Mouse (Mus musculus) embryonic facial prominence, embryonic 14.5 days (tissue): Measurements from ENCODE around the gene Hnrnpa3. TPM values are rescaled to one million over a fixed set of nuclear protein-coding genes. Genes with fewer than 3 reads are reported as not detected.

Source experiments
- ATAC-seq: fragments of 200-750 bp; cut with Nextera tagmentation; 2 replicates; pipeline ENCODE4 v1.8.0; 2017; ENCODE audit warnings: low read depth, moderate number of reproducible peaks, moderate TSS enrichment
- DNase-seq: peaks from one replicate; pipeline ENCODE4 v3.0.0-alpha.2; 2015; ENCODE audit warnings: low spot score
- H3K27ac ChIP-seq: fragments of 300-500 bp; sonication (generic); replicated peaks from 2 replicates; pipeline ENCODE4 v1.5.1; 2014; ENCODE audit warnings: low read depth, mild to moderate bottlenecking, low read length, moderate library complexity
- H3K27me3 ChIP-seq: fragments of 300-500 bp; sonication (generic); replicated peaks from 2 replicates; pipeline ENCODE4 v1.6.1; 2014; ENCODE audit warnings: low read length; ENCODE audit not compliant: control insufficient read depth, insufficient read depth
- H3K36me3 ChIP-seq: fragments of 300-500 bp; sonication (generic); 2 replicates; pipeline ENCODE4 v1.6.1; 2014; ENCODE audit warnings: low read length, mixed read lengths; ENCODE audit not compliant: control insufficient read depth, insufficient read depth
- H3K4me1 ChIP-seq: fragments of 300-500 bp; sonication (generic); 2 replicates; pipeline ENCODE4 v1.6.1; 2014; ENCODE audit warnings: antibody characterized with exemption, low read length; ENCODE audit not compliant: control insufficient read depth, insufficient read depth
- H3K4me2 ChIP-seq: fragments of 300-500 bp; sonication (generic); 2 replicates; pipeline ENCODE4 v1.6.1; 2014; ENCODE audit warnings: low read depth, mild to moderate bottlenecking, low read length, moderate library complexity, mixed read lengths
- H3K4me3 ChIP-seq: fragments of 300-500 bp; sonication (generic); 2 replicates; pipeline ENCODE4 v1.5.1; 2014; ENCODE audit warnings: low read depth, mild to moderate bottlenecking, low read length
- H3K9ac ChIP-seq: fragments of 300-500 bp; sonication (generic); 2 replicates; pipeline ENCODE4 v1.6.1; 2014; ENCODE audit warnings: low read depth, mild to moderate bottlenecking, low read length, moderate library complexity, mixed read lengths
- H3K9me3 ChIP-seq: fragments of 300-500 bp; sonication (generic); 2 replicates; pipeline ENCODE4 v1.6.1; 2016; ENCODE audit warnings: low read length; ENCODE audit not compliant: control insufficient read depth
- WGBS: fragments of 180-500 bp; shearing (Covaris S2); extraction: QIAGEN DNeasy Blood & Tissue Kit; methylation state at CpG from one replicate; pipeline ENCODE4 v1.1.7; 2014; 5-methylcytosine and 5-hydroxymethylcytosine counted together
- polyA plus RNA-seq: library from polyadenylated mRNA; unstranded; fragments of >200 nt; fragmentation: Nextera tagmentation; extraction: Ambion mirVana; gene quantifications from 2 replicates; pipeline ENCODE4 v1.2.1, GENCODE M21; 2014

Gene Hnrnpa3
- polyA plus RNA-seq, 1 experiment from 2014 or later = 211 TPM

DNA sequence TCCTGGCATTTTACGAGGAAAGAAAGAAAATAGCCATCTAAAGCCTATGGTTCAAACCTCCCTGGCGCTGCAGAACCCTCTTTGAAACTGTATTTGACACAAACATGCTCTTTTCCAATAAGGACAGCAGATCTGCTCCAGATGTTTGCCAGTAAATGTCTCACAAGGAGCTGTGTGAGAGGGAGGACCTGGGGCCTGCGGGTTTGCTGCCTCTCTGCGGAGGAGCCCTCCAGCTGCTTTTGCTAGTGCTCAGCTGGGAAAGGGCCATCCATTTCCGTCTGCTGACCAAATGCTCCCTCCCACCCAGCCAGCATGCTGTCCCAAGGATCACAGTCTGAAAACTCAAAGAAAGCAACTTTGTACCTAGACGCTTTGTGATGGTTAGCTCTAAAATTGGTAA is 40.3 kb upstream of the Hnrnpa3 start:
- ATAC-seq = no peak
- H3K36me3 ChIP-seq = no peaks in the 10 kb centered on the region
- peak; percentile 63 for DNase-seq

DNA sequence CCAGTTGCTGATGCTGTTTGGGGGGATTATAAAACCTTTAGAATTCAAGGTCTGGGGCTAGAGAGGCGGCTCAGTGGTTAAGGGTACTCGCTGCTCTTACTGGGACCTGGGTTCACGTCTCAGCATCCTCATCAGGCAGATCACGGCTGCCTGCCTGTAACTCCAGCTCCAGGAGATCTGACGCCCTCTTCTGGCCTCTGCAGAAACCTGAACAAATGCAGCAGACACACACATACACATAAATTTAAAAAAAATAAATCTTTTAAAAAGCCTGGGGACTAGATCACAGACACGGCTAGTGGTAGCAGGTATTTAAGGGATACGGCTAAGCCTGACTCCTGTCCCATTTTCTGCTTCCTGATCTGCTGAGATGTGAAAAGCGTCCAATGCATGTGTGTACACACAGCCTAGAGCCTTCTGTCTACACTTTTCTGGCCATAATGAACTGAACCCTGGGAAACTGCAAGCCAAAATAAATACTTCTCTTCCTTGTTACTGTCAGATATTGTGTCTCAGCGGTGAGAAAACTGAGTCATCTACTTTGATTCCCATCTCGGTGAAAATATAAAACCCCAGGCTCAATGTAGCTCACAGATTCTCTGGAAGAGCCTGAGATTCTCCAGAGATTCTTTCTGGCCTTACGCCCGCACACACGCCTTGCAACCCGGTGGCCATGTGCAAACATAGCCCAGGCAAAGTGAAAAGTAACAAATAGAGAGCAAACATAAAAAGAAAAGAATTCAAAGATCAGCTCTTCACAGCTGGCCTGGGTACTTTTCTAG is 37.0 kb upstream of the Hnrnpa3 start:
- 78% methylated on average over 14 of the region's 14 CpGs for WGBS

More for the DNA sequence above, 40.3 kb upstream of the Hnrnpa3 start:
- Histone ChIP-seq H3K4me2 (no peak overlapping the region), H3K9ac (0 out of 2 replicates have a peak overlapping the region, but pooled peaks have one; percentile 38), H3K4me3 (no peak overlapping the region), H3K27ac (peak overlapping the region; percentile 52; the same call in 1 of the 2 replicates), H3K4me1 (peaks cover 3% of the 10 kb centered on the region; the same call in 1 of the 2 replicates), H3K9me3 (no peaks in the 10 kb centered on the region), H3K27me3 (no peaks in the 10 kb centered on the region)
- WGBS = 33% methylated on average over 6 of the region's 6 CpGs

DNA sequence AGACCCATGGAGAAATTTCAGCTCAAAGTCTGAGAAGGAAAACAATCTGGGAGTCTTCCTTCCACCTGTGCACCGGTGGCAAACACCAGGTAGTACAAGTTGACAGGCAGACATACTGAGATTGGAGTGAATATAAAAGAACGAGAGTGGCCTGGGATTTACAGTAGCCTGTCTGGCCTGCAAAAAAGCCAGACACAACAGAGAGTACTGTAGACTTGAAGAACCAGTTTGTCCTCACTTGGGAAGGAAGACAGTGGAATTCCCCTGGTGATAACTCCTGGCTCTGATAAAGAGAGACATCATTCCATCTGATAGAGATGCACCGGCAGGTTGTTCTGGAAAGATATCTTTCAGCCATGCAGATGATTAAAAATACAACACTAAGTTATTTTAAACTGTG is 34.0 kb upstream of the Hnrnpa3 start:
- no peak overlapping the region for H3K4me2 ChIP-seq
- no peaks in the 10 kb centered on the region for H3K9me3 ChIP-seq
- no peak overlapping the region for H3K27ac ChIP-seq
- H3K4me3 ChIP-seq = no peak overlapping the region
- 73% methylated on average over 3 of the region's 3 CpGs for WGBS
- H3K4me1 ChIP-seq = no peaks in the 10 kb centered on the region
- ATAC-seq (0 out of 2 replicates have a peak, but pooled peaks have one; percentile 44), DNase-seq (peak; percentile 58)
- H3K36me3 ChIP-seq = no peaks in the 10 kb centered on the region
- no peak overlapping the region for H3K9ac ChIP-seq
- H3K27me3 ChIP-seq = no peaks in the 10 kb centered on the region

More for the DNA sequence above, 37.0 kb upstream of the Hnrnpa3 start:
- DNase-seq = peak; percentile 61
- Histone ChIP-seq H3K4me1 (peaks cover 3% of the 10 kb centered on the region; the same call in 1 of the 2 replicates), H3K9ac (no peak overlapping the region), H3K4me2 (no peak overlapping the region), H3K36me3 (no peaks in the 10 kb centered on the region), H3K27me3 (no peaks in the 10 kb centered on the region), H3K27ac (no peak overlapping the region), H3K9me3 (no peaks in the 10 kb centered on the region), H3K4me3 (no peak overlapping the region)
- ATAC-seq = peak; percentile 33; the same call in 1 of the 2 replicates

DNA sequence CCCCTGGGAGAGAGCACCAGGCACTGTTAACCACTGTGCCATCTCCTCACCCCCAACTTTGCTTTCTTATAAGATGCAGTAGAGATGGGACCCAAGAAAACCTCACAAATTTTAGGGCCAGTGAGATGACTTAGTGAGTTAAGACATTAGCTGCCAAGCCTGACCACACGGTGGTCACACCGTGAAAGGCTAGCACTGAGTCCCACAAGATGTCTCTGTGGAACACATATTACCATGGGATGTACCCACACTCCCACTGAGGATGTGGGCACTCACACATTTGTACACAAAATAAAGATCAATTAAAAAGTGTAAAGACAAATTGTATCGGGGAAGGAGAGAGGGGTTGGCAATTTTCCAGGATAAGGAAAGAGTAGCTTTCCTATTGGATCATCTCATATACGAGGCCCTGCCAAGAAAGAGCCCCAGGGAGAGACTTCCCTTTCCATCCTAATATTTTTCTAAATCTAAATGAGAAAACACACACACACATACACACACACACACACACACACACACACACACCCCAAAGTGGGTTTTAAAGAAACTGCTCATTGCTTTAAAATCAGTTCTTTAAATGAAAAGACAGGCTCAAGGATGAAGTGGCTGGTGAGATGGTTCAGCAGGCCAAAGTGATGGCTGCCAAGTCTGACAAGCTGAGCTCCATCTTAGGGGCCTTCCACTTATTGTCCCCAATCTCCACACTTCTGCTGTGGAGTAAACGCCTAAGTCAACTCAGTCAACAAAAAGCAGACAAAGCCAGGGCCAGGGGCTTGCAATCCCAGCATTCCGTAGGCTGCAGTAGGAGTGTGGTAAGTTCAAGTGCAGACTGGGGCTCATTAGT is 32.2 kb upstream of the Hnrnpa3 start:
- WGBS = 66% methylated on average over 6 of the region's 6 CpGs
- H3K9ac ChIP-seq = no peak overlapping the region
- no peaks in the 10 kb centered on the region for H3K9me3 ChIP-seq
- H3K36me3 ChIP-seq = no peaks in the 10 kb centered on the region
- H3K27me3 ChIP-seq = no peaks in the 10 kb centered on the region
- H3K27ac ChIP-seq = no peak overlapping the region
- no peak overlapping the region for H3K4me3 ChIP-seq
- H3K4me2 ChIP-seq = no peak overlapping the region
- H3K4me1 ChIP-seq = no peaks in the 10 kb centered on the region
- peak; percentile 52 for DNase-seq
- ATAC-seq = no peak

- ATAC-seq (0 out of 2 replicates have a peak, but pooled peaks have one; percentile 50), DNase-seq (no peak)
- Histone ChIP-seq H3K9ac (no peak overlapping the region), H3K4me2 (no peak overlapping the region), H3K27me3 (no peaks in the 10 kb centered on the region), H3K27ac (no peak overlapping the region), H3K4me1 (no peaks in the 10 kb centered on the region), H3K36me3 (no peaks in the 10 kb centered on the region), H3K4me3 (no peak overlapping the region), H3K9me3 (no peaks in the 10 kb centered on the region)
- 88% methylated on average over 8 of the region's 8 CpGs for WGBS
These were observed 30.6 kb upstream of the Hnrnpa3 start for GRCm38 (mm10) chr2:75628487-75628886.

DNA sequence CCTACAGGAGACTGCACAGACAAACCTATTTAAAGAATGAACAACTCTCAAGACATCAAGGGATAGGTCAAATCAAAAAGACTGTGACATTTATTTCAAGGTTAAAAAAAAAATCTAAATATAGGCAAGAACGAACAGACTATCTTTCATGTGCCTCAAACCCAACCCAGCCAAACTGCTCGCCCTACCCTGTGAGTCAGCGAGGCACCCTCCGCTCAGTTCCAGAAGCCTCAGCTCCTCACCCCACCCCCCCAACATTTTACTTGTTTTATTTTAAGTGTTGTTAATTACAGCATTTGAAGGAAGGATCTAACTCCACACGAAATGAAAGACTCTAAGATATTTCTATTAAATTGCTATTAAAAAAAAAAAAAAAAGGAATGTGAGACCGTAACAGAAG is 27.6 kb upstream of the Hnrnpa3 start:
- Histone ChIP-seq H3K9ac (no peak overlapping the region), H3K4me1 (0 out of 2 replicates have a peak, but pooled peaks cover 3% of the 10 kb centered on the region), H3K4me3 (no peak overlapping the region), H3K27me3 (no peaks in the 10 kb centered on the region), H3K27ac (no peak overlapping the region), H3K4me2 (no peak overlapping the region), H3K9me3 (no peaks in the 10 kb centered on the region), H3K36me3 (no peaks in the 10 kb centered on the region)
- 62% methylated on average over 6 of the region's 6 CpGs for WGBS
- ATAC-seq (no peak), DNase-seq (no peak)

- Histone ChIP-seq H3K36me3 (no peaks in the 10 kb centered on the region), H3K9ac (no peak overlapping the region), H3K4me3 (no peak overlapping the region), H3K4me1 (0 out of 2 replicates have a peak, but pooled peaks cover 3% of the 10 kb centered on the region), H3K27me3 (no peaks in the 10 kb centered on the region), H3K4me2 (no peak overlapping the region), H3K9me3 (no peaks in the 10 kb centered on the region), H3K27ac (no peak overlapping the region)
- no peak for DNase-seq
- no peak for ATAC-seq
- 81% methylated on average over 6 of the region's 6 CpGs for WGBS
These were observed 27.0 kb upstream of the Hnrnpa3 start for GRCm38 (mm10) chr2:75632043-75632442.

- no peak overlapping the region for H3K9ac ChIP-seq
- no peaks in the 10 kb centered on the region for H3K27me3 ChIP-seq
- no peak overlapping the region for H3K27ac ChIP-seq
- no peaks in the 10 kb centered on the region for H3K36me3 ChIP-seq
- no peak overlapping the region for H3K4me3 ChIP-seq
- 87% methylated on average over 12 of the region's 12 CpGs for WGBS
- H3K9me3 ChIP-seq = no peaks in the 10 kb centered on the region
- 0 out of 2 replicates have a peak, but pooled peaks cover 3% of the 10 kb centered on the region for H3K4me1 ChIP-seq
- no peak overlapping the region for H3K4me2 ChIP-seq
- no peak for ATAC-seq
- no peak for DNase-seq
These were observed 26.3 kb upstream of the Hnrnpa3 start for GRCm38 (mm10) chr2:75632721-75633181.
